Mouse (Mus musculus): ENCODE results near the gene Fam234b.

DNA sequence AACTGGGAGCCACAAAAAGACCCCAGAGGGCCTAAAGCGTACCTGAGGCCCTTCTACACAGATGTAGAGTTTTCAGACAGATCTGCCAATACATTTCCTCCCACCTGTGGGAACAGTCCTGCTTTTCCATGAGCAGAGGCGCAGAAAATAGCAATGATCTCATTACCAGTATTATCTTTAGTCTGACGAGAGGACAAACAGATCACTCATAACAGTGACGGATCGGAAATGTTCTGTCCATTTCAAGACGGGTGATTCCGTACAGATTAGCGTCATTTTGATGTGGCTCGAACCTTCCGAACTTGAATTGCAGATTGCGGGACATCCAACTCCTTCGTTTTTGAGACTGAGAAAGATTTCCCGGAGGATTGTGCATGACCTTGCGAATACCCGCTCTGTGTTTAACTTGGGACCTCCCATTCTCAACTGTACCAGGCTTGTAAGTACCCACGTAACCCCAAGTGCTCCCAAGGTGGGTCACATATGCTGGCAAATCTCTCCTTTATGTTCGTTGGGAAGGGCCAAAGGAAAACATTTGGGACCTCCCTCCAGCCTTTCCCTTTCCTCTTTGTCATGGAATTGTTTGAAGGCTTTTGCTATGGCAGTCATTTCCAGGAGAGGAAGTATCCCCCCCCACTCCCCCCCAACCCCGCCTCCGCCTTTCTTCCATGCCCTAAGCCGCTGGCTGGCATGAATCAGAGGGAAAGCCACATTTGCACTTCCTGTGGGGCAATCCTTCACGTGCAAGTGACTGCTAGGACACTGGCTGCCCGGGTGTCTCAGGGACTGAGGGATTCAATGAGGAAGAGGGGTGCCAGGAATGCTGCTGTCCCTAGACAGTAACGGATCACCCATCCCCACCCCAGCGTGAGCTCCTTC lies 54.3 kb downstream of the Fam234b start:
- TF ChIP-seq POLR2A (IDR thresholded peaks at IDR 0.05; ENCODE audit: extremely low read depth, insufficient read depth, low read length) (no peak), CTCF (IDR thresholded peaks at IDR 0.05; ENCODE audit: low read depth, low read length) (no peak)
